Mouse (Mus musculus) limb, embryonic 12.5 days (tissue): ENCODE measurements around the gene Crmp1. TPM values are rescaled to one million over a fixed set of nuclear protein-coding genes. Genes with fewer than 3 reads are reported as not detected.
A peak's percentile ranks its signal among the peaks of the same experiment; 100 is the strongest.

ENCODE experiments used
- ATAC-seq: fragments of 200-750 bp; cut with Nextera tagmentation; 2 replicates; pipeline ENCODE4 v1.8.0; 2017; ENCODE audit warnings: low read depth, moderate TSS enrichment; ENCODE audit not compliant: insufficient number of reproducible peaks, insufficient read depth, low FRiP score, low TSS enrichment
- H3K27ac ChIP-seq: fragments of 300-500 bp; sonication (generic); 2 replicates; pipeline ENCODE4 v1.5.1; 2016; ENCODE audit warnings: mild to moderate bottlenecking, moderate library complexity
- H3K27me3 ChIP-seq: fragments of 300-500 bp; sonication (generic); 2 replicates; pipeline ENCODE4 v1.6.1; 2016; ENCODE audit warnings: mild to moderate bottlenecking, moderate library complexity
- H3K36me3 ChIP-seq: fragments of 300-500 bp; sonication (generic); 2 replicates; pipeline ENCODE4 v1.6.1; 2016; ENCODE audit warnings: mild to moderate bottlenecking, moderate library complexity
- H3K4me1 ChIP-seq: fragments of 300-500 bp; sonication (generic); replicated peaks from 2 replicates; pipeline ENCODE4 v1.6.1; 2016
- H3K4me2 ChIP-seq: fragments of 300-500 bp; sonication (generic); 2 replicates; pipeline ENCODE4 v1.6.1; 2016; ENCODE audit warnings: mild to moderate bottlenecking, moderate library complexity
- H3K4me3 ChIP-seq: fragments of 300-500 bp; sonication (generic); replicated peaks from 2 replicates; pipeline ENCODE4 v1.5.1; 2016; ENCODE audit warnings: mild to moderate bottlenecking
- H3K9ac ChIP-seq: fragments of 300-500 bp; sonication (generic); replicated peaks from 2 replicates; pipeline ENCODE4 v1.6.1; 2016; ENCODE audit warnings: mild to moderate bottlenecking, moderate library complexity
- H3K9me3 ChIP-seq: fragments of 300-500 bp; sonication (generic); 2 replicates; pipeline ENCODE4 v1.6.1; 2016; ENCODE audit warnings: mild to moderate bottlenecking, moderate library complexity
- WGBS: fragments of 180-500 bp; shearing (Covaris S2); methylation state at CpG from one replicate; pipeline ENCODE4 v1.1.7; 2016; 5-methylcytosine and 5-hydroxymethylcytosine counted together
- polyA plus RNA-seq: library from polyadenylated mRNA; unstranded; fragments of >200 nt; fragmentation: Nextera tagmentation; extraction: Ambion mirVana; gene quantifications from 2 replicates; pipeline ENCODE4 v1.2.1, GENCODE M21; 2016

Crmp1 gene
- polyA plus RNA-seq, 1 experiment from 2014 or later: 18.9 TPM

- Histone ChIP-seq H3K4me3 (no peak overlapping the region), H3K4me2 (no peak overlapping the region), H3K36me3 (no peaks in the 10 kb centered on the region), H3K9me3 (no peaks in the 10 kb centered on the region), H3K27ac (no peak overlapping the region), H3K27me3 (peaks cover 12% of the 10 kb centered on the region), H3K4me1 (peaks cover 3% of the 10 kb centered on the region), H3K9ac (no peak overlapping the region)
- ATAC-seq: no peak
- WGBS: 78% methylated on average over 3 of the region's 3 CpGs
These were observed 9.9 kb downstream of the Crmp1 start for GRCm38 (mm10) chr5:37251596-37251995.

GRCm38 (mm10) chr5:37252101-37252804 lies 10.5 kb downstream of the Crmp1 start:
- no peaks in the 10 kb centered on the region for H3K4me1 ChIP-seq
- H3K9me3 ChIP-seq: no peaks in the 10 kb centered on the region
- no peak overlapping the region for H3K4me3 ChIP-seq
- H3K36me3 ChIP-seq: no peaks in the 10 kb centered on the region
- 77% methylated on average over 9 of the region's 9 CpGs for WGBS
- peaks cover 6% of the 10 kb centered on the region; the same call in 1 of the 2 replicates for H3K27me3 ChIP-seq
- ATAC-seq: no peak
- H3K4me2 ChIP-seq: no peak overlapping the region
- no peak overlapping the region for H3K27ac ChIP-seq
- no peak overlapping the region for H3K9ac ChIP-seq

DNA sequence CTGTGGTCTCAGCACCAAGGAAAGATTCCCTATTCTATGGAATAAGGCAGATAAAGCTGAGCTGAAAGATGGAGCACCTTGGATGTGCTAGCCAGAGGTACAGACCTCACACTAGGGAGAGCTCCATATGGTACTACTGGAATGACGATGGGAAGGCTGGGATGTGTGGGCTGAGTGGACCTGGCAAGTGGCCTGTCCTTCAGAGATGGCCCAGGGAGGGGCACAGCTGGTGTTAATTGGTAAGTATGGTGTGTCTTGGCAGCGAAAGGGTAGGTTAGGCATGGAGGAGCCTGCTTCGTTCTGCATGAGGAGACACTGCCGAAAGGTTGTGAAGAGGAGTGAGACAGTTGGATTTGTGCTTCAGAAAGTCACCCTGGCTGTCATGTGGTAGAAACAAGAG lies 12.8 kb downstream of the Crmp1 start:
- Histone ChIP-seq H3K4me3 (no peak overlapping the region), H3K9me3 (no peaks in the 10 kb centered on the region), H3K27me3 (no peaks in the 10 kb centered on the region), H3K27ac (no peak overlapping the region), H3K36me3 (no peaks in the 10 kb centered on the region), H3K9ac (no peak overlapping the region), H3K4me2 (no peak overlapping the region), H3K4me1 (no peaks in the 10 kb centered on the region)
- 90% methylated on average over 4 of the region's 4 CpGs for WGBS
- ATAC-seq: no peak

DNA sequence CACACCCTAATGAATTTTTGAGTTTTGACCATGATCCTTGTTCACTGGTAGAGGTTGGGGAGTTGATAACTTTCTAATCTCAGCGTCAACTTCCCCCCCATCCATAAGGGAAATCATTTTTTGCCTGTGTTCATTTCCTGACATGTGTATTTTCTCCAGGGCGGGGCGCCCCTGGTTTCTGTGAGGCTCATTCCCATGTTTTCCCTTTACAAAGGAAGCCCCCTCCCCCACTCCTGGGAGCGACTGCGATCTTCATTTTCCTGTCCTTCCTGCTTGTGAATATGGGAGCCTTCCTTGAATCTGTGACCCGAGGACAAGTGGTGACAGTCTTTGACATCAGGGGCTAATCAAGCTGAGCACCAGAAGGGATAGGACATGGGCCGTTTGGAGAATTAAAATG lies 15.1 kb downstream of the Crmp1 start:
- no peak for ATAC-seq
- WGBS: 72% methylated on average over 7 of the region's 7 CpGs

GRCm38 (mm10) chr5:37257243-37257642 lies 15.5 kb downstream of the Crmp1 start:
- H3K9me3 ChIP-seq: no peaks in the 10 kb centered on the region
- no peak overlapping the region for H3K27ac ChIP-seq
- no peak overlapping the region for H3K4me3 ChIP-seq
- no peak overlapping the region for H3K9ac ChIP-seq
- H3K4me2 ChIP-seq: no peak overlapping the region
- ATAC-seq: no peak
- 50% methylated on average over 5 of the region's 5 CpGs for WGBS
- H3K36me3 ChIP-seq: no peaks in the 10 kb centered on the region
- no peaks in the 10 kb centered on the region for H3K27me3 ChIP-seq
- no peaks in the 10 kb centered on the region for H3K4me1 ChIP-seq

More for the DNA sequence above, 15.1 kb downstream of the Crmp1 start:
- H3K27ac ChIP-seq: no peak overlapping the region
- no peak overlapping the region for H3K4me2 ChIP-seq
- no peaks in the 10 kb centered on the region for H3K4me1 ChIP-seq
- no peak overlapping the region for H3K4me3 ChIP-seq
- H3K9ac ChIP-seq: no peak overlapping the region
- no peaks in the 10 kb centered on the region for H3K27me3 ChIP-seq
- no peaks in the 10 kb centered on the region for H3K9me3 ChIP-seq
- H3K36me3 ChIP-seq: no peaks in the 10 kb centered on the region

- WGBS: 74% methylated on average over 5 of the region's 5 CpGs
- Histone ChIP-seq H3K4me2 (no peak overlapping the region), H3K9me3 (no peaks in the 10 kb centered on the region), H3K27ac (no peak overlapping the region), H3K9ac (no peak overlapping the region), H3K36me3 (no peaks in the 10 kb centered on the region), H3K4me3 (no peak overlapping the region), H3K4me1 (0 out of 2 replicates have a peak, but pooled peaks cover 6% of the 10 kb centered on the region), H3K27me3 (no peaks in the 10 kb centered on the region)
- no peak for ATAC-seq
These were observed 20.0 kb downstream of the Crmp1 start for GRCm38 (mm10) chr5:37261734-37262133.

DNA sequence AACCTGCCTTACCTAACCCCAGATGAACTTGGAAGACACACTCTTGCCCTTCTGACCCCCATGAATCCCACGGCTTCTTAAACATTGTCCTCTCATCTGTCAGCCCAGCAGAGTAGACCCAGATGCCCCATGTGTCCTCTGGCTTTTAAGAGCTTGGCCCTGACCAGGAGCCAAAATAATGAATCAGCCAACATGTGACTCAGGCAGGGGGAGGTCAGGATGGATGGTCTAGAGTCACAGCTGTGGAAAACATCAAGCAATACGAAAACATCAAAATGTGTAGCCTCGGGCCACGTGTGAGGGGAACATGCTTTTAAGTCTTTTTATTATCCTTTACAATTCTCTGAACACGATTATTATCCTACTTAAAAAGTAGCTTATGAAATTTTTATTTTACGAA lies 22.1 kb downstream of the Crmp1 start:
- Histone ChIP-seq H3K4me2 (no peak overlapping the region), H3K4me3 (no peak overlapping the region), H3K4me1 (0 out of 2 replicates have a peak, but pooled peaks cover 6% of the 10 kb centered on the region), H3K27me3 (no peaks in the 10 kb centered on the region), H3K27ac (no peak overlapping the region), H3K36me3 (no peaks in the 10 kb centered on the region), H3K9ac (no peak overlapping the region), H3K9me3 (no peaks in the 10 kb centered on the region)
- no peak for ATAC-seq
- 45% methylated on average over 6 of the region's 6 CpGs for whole genome bisulfite sequencing

GRCm38 (mm10) chr5:37281021-37281420 lies 39.3 kb downstream of the Crmp1 start:
- Histone ChIP-seq H3K27me3 (no peaks in the 10 kb centered on the region), H3K27ac (no peak overlapping the region), H3K36me3 (no peaks in the 10 kb centered on the region), H3K9me3 (no peaks in the 10 kb centered on the region), H3K9ac (no peak overlapping the region), H3K4me3 (no peak overlapping the region), H3K4me1 (no peaks in the 10 kb centered on the region), H3K4me2 (no peak overlapping the region)
- WGBS: 91% methylated on average over 11 of the region's 11 CpGs
- ATAC-seq: no peak

- no peak overlapping the region for H3K9ac ChIP-seq
- peak; percentile 61; the same call in 1 of the 2 replicates for ATAC-seq
- H3K9me3 ChIP-seq: no peaks in the 10 kb centered on the region
- no peaks in the 10 kb centered on the region for H3K27me3 ChIP-seq
- no peaks in the 10 kb centered on the region for H3K36me3 ChIP-seq
- WGBS: 79% methylated on average over 3 of the region's 3 CpGs
- no peaks in the 10 kb centered on the region for H3K4me1 ChIP-seq
- no peak overlapping the region for H3K4me3 ChIP-seq
- H3K27ac ChIP-seq: no peak overlapping the region
- no peak overlapping the region for H3K4me2 ChIP-seq
These were observed 46.6 kb downstream of the Crmp1 start for GRCm38 (mm10) chr5:37288374-37288773.

DNA sequence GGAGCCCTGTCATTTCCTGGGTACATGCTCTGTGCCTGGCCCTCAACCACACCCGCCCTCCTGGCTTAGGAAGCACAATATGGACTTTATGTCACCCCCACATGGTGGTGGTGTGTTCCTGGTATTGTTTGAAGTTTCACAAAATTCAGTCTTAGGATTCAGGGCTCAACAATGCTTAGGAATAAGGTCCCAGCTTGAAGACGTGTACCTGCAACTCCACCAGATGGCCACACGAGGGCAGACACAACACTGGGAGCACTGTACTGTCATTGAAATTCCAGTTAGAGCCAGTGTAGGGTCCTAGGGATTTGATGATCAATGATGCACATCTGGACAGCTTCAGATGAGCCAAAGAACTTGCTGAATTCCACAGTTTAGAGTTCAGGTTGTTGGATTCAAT lies 47.5 kb downstream of the Crmp1 start:
- no peaks in the 10 kb centered on the region for H3K27me3 ChIP-seq
- no peak overlapping the region for H3K27ac ChIP-seq
- H3K36me3 ChIP-seq: no peaks in the 10 kb centered on the region
- H3K4me2 ChIP-seq: no peak overlapping the region
- 20% methylated on average over 3 of the region's 3 CpGs for WGBS
- no peak overlapping the region for H3K4me3 ChIP-seq
- no peaks in the 10 kb centered on the region for H3K4me1 ChIP-seq
- ATAC-seq: no peak
- no peaks in the 10 kb centered on the region for H3K9me3 ChIP-seq
- H3K9ac ChIP-seq: no peak overlapping the region

DNA sequence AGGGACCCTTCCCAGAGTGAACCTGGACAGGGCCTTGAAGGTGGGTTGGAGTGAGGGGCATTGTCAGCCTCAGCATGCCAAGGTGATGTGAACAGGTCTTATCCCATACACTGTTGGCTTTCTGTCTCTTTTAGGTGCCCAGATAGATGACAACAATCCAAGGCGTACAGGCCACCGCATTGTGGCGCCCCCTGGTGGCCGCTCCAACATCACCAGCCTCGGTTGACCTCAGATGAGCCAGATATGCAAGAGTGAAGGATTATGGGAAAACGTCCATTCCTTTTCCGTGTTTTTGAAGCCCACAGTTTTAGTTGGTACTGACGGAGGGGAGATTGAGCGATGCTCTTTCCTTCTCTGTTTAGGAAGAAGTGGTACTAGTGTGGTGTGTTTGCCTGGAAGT lies 49.2 kb downstream of the Crmp1 start:
- no peaks in the 10 kb centered on the region for H3K4me1 ChIP-seq
- H3K9ac ChIP-seq: no peak overlapping the region
- WGBS: 65% methylated on average over 9 of the region's 9 CpGs
- no peak for ATAC-seq
- no peak overlapping the region for H3K4me2 ChIP-seq
- H3K27me3 ChIP-seq: no peaks in the 10 kb centered on the region
- no peak overlapping the region for H3K27ac ChIP-seq
- no peak overlapping the region for H3K4me3 ChIP-seq
- no peaks in the 10 kb centered on the region for H3K9me3 ChIP-seq
- no peaks in the 10 kb centered on the region for H3K36me3 ChIP-seq

GRCm38 (mm10) chr5:37296717-37297116 lies 55.0 kb downstream of the Crmp1 start:
- ATAC-seq: no peak
- Histone ChIP-seq H3K9ac (no peak overlapping the region), H3K9me3 (no peaks in the 10 kb centered on the region), H3K4me3 (no peak overlapping the region), H3K4me1 (no peaks in the 10 kb centered on the region), H3K4me2 (no peak overlapping the region), H3K36me3 (peaks cover 28% of the 10 kb centered on the region), H3K27me3 (no peaks in the 10 kb centered on the region), H3K27ac (no peak overlapping the region)
- WGBS: 82% methylated on average over 10 of the region's 10 CpGs
